Mouse (Mus musculus) CH12.LX (cell line): Measurements from ENCODE around the gene Mettl13.

ENCODE experiments used
- CTCF ChIP-seq, 2 experiments: IDR thresholded peaks in 1 of 2; conservative IDR thresholded peaks in 1 of 2; 2 replicates each; pipeline ENCODE4 v1.5.1; 2011 to 2012; ENCODE audit warnings: low read depth in 2 of 2, low read length in 2 of 2, improper control_type of control experiment in 1 of 2, inconsistent platforms in 1 of 2, mild to moderate bottlenecking in 1 of 2, moderate library complexity in 1 of 2
- E2F4 ChIP-seq: IDR thresholded peaks from 2 replicates; pipeline ENCODE4 v1.6.1; 2011; ENCODE audit warnings: low read depth, low read length, improper control_type of control experiment; ENCODE audit not compliant: insufficient replicate concordance
- POLR2A ChIP-seq: IDR thresholded peaks from 2 replicates; pipeline ENCODE4 v1.6.1; 2011; ENCODE audit warnings: low read depth, mild to moderate bottlenecking, improper control_type of control experiment, low read length

DNA sequence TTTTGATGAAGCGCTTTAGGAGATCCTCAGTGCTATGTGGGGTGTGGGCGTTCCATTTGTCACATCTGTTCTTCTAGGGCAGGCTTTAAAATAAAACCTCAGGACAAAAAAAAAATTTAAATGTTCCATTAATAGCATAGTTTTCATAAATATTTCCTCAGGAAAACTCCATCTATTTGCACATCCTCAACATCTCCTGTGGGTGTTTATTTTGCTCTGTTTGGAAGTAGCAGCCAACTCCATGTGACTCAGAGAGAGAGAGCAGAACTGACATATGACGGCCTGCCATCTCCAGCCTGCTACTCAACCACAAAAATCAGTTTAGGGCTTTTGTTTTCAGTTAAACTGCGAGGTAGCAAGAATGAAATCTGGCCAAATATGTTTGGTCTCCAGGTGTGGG, 41.8 kb downstream of the Mettl13 start:
- TF ChIP-seq CTCF (conservative IDR thresholded peaks at IDR 0.05 in 1 of 2, IDR thresholded peaks at IDR 0.05 in 1 of 2; ENCODE audit: low read depth in 2 of 2, low read length in 2 of 2) (no peak), E2F4 (no peak), POLR2A (no peak)
